Mouse (Mus musculus) left cerebral cortex, postnatal 25 days (tissue): Measurements from ENCODE around the gene Stn1. TPM values are rescaled to one million over a fixed set of nuclear protein-coding genes. Genes with fewer than 3 reads are reported as not detected.
A peak's percentile ranks its signal among the peaks of the same experiment; 100 is the strongest.
"Not testable (repeated sequence)": the region's sequence is repeated elsewhere in the genome, so short reads cannot be mapped to it uniquely, and the experiment has no call there.

ENCODE experiments used
- DNase-seq, 2 experiments: peaks; one replicate each; pipeline ENCODE4 v3.0.0; 2022; ENCODE audit warnings: low spot score in 2 of 2, mixed read lengths in 1 of 2
- intact Hi-C: fragments of 180-260 bp; cut with DNase I; formaldehyde crosslinking; loops from one replicate; pipeline ENCODE4 v1.15.1; 2025
- total RNA-seq, 2 experiments: library from RNA; stranded (reverse); gene quantifications; 2 replicates each; pipeline ENCODE4 v1.2.3; 2021

Gene Stn1
- 10 to 100 TPM; 29.4 to 31.9 TPM for total RNA-seq

- DNase-seq = no peak
- intact Hi-C loops = loop anchor here (2.0 kb wide), 1 partner anchor 41 kb away; the partner anchor contains the start of gene Slk
Observed at GRCm38 (mm10) chr19:47537300-47537792, at the start of gene Stn1. Stn1 (minus strand) TSS chr19:47537507.

GRCm38 (mm10) chr19:47587009-47587408 is 49.7 kb upstream of the Stn1 start:
- no peak for DNase-seq
- intact Hi-C loops = no loop called here

DNA sequence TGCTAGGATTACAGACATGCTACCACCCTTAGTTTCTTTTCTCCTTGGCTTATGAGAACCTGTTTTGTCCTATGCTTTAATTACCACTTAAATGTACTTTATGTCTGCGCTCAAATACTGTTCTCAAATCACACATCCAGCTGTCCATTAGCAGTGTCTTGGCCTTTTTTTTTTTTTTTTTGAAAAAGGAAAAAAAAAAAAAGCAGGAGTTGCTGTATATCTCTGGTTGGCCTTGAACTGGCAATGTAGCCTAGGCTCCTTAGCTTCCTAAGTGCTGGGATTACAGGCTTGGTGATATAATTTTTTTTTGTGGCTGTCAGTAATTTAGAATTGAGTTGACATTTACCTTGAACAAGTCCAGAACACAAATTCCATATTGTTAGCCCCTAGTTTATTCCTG is 48.5 kb upstream of the Stn1 start:
- DNase-seq = no peak
- intact Hi-C loops = no loop called here

DNA sequence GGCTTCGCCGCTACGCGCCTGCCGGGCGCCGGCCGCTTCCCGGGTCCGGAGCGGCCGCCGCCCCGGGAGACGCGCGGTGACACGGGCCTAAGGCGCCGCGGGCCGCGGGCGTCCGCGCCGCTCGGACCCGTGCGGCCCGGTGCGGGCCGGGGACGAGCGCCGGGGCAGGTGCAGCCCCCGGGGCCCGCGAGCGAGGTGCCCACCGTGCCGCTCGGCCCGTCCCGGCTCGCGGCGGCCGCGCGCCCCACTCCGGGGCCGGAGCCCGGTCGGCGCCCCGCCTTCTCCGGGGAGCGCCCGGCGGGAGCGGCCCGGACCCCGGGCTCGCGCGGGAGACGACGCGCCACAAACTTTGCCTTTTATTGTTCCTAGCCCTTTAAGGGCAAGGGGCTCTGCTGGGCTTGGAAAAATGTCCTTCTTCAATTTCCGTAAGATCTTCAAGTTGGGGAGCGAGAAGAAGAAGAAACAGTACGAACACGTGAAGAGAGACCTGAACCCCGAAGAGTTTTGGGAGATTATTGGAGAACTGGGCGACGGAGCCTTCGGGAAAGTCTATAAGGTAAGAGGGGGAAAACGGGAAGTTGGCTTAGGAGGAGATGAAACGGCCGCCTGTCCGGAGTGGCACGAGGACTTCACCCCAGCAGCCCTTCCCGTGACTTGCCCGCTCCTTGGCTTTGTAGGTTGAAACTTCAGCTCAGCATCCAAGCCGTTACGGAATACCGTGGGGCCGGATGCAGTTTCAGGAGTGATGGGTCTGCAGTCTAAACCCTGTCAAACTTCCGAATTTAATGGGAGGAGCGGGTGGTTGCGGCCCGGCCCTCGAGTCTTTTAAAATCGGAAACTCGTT is 42.7 kb upstream of the Stn1 start:
- DNase-seq = no peak
- intact Hi-C loops = loop anchor here (2.0 kb wide), 3 partner anchors 43 to 151 kb away; partner anchors contain the start of genes Sfr1 and Stn1

- peak; percentile 77 to 85 for DNase-seq
- intact Hi-C loops = loop anchor here (2.0 kb wide), 2 partner anchors 43 to 73 kb away; partner anchors contain the start of gene Stn1
Observed at GRCm38 (mm10) chr19:47579225-47579787, 42.0 kb upstream of the Stn1 start, which contains the start of gene Slk. Slk (plus strand) TSS chr19:47579678.

GRCm38 (mm10) chr19:47578581-47579224 is 41.4 kb upstream of the Stn1 start:
- intact Hi-C loops = loop anchor here (2.0 kb wide), 2 partner anchors 42 to 72 kb away; partner anchors contain the start of gene Stn1
- no peak for DNase-seq

- intact Hi-C loops = no loop called here
- DNase-seq = no peak
Observed at GRCm38 (mm10) chr19:47573718-47574117, 36.4 kb upstream of the Stn1 start.

- DNase-seq, intact Hi-C loops: not testable (repeated sequence)
Observed at GRCm38 (mm10) chr19:47571981-47572380, 34.7 kb upstream of the Stn1 start.

GRCm38 (mm10) chr19:47570042-47570441 is 32.7 kb upstream of the Stn1 start:
- no peak for DNase-seq
- intact Hi-C loops = no loop called here

DNA sequence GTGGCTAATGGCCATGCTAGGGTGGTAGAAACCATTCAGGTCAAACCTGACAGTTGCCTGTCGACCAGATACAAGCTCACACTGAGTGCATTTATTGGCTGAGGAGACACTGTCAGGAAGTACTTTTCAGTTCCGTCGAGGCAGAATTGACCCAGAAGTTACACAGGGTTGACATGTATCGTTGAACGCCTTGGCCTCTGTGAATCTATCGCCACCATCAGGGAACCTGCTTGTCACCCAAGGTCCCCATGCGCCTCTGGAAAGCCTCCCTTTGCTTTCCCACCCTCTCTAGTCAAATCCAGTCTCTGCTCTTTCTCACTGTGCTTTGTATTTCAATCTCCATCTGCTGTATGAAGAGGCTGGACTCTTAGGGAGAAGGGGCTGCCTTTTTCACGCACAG is 28.7 kb upstream of the Stn1 start:
- intact Hi-C loops = no loop called here
- DNase-seq = no peak

DNA sequence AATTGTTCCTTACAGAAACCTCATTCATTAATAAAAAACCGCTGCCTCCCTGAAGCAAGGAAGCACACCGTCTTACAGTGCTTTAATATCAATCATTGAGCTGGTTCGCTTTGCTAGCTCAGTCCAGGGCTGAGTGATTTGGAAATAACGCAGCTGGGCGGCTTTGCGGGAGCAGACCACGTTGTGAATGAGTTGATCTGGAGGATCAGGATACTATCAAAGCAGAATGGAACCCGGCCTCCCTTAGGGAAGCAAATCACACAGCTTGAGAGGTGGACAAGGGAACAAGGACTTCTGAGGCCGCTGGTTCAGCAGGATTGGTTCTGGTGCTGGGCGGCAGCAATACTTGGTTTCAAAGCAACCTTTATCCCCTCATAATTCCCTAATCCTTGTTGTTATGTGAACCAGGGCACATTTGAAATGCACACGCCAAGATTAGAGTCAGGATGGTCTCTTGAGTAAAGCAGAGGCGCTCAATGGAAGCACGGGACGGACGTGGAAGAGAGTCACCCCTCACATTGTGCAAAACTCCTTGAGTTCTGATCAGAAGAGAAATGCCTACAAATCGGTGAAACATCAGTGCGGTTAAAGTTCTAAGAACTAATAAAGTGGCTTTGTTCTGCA is 27.8 kb upstream of the Stn1 start:
- intact Hi-C loops = no loop called here

GRCm38 (mm10) chr19:47563715-47564114 is 26.4 kb upstream of the Stn1 start:
- intact Hi-C loops = no loop called here
- DNase-seq = no peak

More for the DNA sequence above, 27.8 kb upstream of the Stn1 start:
- no peak for DNase-seq

- no peak for DNase-seq
- intact Hi-C loops = no loop called here
Observed at GRCm38 (mm10) chr19:47561996-47562441, 24.7 kb upstream of the Stn1 start.

DNA sequence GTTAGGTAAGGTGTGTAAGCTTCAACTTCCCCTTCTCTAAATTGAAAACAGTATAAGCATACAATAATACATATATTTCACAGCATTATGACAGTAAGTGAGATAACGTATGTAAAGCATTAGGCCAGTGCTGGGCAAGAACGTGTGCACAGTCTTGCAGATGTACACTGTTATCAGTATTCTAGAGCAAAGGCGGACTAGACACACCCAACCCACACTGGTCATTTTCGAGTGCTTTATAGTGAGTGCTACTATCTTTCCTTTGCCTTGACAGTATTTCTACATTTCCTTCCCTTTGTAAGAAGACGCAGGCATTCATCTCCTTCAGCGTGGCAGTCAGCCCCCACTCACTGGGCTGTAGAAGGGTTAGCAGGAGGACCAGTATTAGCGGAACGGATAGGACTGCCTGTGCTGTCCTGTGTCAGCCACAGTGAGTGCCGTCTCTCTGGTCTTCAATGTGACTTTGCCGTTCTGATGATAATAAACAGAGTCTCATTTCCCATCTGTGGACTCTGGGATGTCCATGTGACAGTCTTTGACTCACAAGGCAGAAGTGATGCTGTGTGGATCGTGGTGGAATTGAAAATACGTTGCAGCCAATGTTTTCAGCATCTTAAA is 23.3 kb upstream of the Stn1 start:
- intact Hi-C loops = no loop called here
- DNase-seq = no peak

- intact Hi-C loops = no loop called here
Observed at GRCm38 (mm10) chr19:47559751-47560512, 22.6 kb upstream of the Stn1 start.

GRCm38 (mm10) chr19:47559145-47559544 is 21.8 kb upstream of the Stn1 start:
- DNase-seq = no peak

More at GRCm38 (mm10) chr19:47559751-47560512, 22.6 kb upstream of the Stn1 start:
- DNase-seq = peak; percentile 53 to 79

GRCm38 (mm10) chr19:47549584-47549983 is 12.3 kb upstream of the Stn1 start:
- no peak for DNase-seq
- intact Hi-C loops = no loop called here

More at GRCm38 (mm10) chr19:47559145-47559544, 21.8 kb upstream of the Stn1 start:
- intact Hi-C loops = no loop called here

DNA sequence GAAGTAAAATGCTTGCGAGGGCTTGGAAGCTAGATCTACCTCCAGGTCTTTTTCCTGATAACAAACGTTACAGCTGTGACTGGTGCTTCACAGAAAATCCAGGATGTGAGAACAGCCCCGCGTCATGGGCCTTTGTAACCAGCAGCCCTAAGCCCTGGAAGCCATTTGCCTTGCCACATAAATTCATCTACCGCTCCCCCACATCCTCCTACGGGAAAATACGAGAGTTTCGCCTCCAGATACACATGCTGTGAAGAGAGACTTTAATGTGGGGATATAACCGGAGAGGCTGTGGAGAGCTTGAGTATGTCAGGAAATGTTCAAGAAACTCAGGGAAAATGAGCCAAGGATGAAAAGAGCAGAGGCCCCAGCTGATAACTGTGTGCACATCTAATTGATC is 11.9 kb upstream of the Stn1 start:
- intact Hi-C loops = no loop called here
- peak in 1 of 2 experiments; percentile 59 for DNase-seq
